Mouse (Mus musculus): Measurements from ENCODE around the gene Tmem63c.

The Tmem63c gene

DNA sequence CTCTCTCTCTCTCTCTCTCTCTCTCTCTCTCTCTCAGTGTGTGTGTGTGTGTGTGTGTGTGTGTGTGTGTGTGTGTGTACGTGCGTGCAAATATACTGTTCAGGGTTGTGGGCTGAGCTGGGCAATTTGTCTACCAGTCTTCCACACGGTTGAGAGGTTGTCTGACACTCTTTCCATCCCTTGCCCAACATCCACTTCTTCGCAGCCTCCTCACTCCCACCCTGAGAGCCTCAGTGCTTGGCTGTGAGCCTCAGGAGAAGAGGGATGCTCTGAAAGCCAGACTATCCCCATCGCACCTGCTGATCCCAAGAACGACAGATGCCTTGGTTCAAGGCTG, 20.3 kb upstream of the Tmem63c start:
- DNase-seq (ENCODE audit: low spot score), result no peak

DNA sequence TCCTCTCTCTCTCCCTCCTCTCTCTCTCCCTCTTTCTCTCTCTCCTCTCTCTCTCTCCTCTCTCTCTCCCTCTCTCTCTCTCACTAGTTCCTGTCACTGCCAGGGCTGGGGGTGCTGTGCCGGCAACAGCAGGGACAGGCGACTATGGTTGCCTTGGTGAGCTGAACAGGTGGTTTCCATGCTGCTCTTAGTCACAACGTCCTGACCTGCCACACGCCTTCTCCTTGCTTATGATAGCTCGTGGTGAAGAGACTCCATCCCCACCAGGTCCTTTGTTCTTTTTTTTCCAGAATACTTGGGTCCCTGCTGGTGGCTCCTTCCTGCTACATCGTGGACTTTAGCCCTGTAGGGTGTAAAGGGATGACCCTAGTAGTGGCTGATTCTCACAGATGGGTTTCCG, 18.9 kb upstream of the Tmem63c start:
- no peak for DNase-seq (ENCODE audit: low spot score)

DNA sequence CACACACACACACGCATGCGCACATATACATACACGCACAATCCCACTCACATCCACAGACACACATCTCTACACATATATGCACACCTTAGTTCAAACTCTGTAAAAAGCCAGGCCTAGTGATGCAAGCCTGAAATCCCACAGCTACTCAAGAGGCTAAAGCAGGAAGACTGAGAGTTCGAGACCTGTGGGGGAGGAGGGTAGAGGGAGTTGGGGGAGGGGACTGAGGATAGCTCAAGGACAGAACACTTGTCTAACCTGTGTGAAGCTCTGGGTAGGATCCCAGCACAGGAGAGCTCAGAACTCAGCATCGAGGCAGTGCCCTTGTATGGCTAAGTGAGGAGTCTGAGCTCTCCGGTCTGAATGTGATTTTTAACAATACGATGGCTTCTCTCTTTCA, 18.3 kb upstream of the Tmem63c start:
- DNase-seq (ENCODE audit: low spot score), result no peak

DNA sequence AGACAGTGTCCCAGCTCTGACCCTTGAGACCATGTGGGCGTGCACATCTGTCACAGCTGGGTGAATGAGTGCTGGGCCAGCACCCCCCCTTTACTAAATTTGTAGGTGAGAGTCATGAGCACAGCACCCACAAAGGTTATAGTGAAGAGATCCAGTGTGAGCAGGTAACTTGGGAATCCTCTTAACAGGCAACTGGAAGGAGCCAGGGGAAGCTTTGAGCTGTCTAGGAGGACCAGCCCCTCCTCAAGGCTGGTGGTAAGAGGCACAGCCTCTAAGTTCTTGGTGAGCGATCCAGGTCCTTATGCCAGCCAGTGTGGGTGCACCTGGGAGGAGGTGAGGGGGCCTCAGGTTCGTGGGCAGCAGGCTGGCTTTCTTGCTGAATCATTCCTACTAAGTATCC, 17.5 kb upstream of the Tmem63c start:
- DNase-seq (ENCODE audit: low spot score), result no peak

DNA sequence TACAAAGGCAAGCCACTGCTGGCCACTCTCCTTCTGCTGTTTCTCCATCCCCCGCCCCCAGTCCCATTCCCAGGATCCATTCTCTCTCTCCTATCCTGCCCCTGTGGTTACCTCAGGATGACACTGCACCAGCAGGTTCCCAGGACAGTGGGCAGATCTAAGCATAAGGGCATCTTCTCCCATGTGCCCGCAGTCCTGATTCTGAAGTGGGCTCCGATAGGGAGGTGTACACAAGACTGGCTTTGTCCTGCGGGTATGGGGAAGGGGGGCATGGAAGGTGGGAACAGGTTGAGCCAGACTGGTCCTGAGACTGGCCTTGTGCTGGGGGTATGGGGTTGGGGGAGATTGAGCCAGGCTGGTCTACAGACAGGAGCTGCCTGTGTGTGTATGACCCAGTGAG, 16.5 kb upstream of the Tmem63c start:
- no peak for DNase-seq (ENCODE audit: low spot score)

DNA sequence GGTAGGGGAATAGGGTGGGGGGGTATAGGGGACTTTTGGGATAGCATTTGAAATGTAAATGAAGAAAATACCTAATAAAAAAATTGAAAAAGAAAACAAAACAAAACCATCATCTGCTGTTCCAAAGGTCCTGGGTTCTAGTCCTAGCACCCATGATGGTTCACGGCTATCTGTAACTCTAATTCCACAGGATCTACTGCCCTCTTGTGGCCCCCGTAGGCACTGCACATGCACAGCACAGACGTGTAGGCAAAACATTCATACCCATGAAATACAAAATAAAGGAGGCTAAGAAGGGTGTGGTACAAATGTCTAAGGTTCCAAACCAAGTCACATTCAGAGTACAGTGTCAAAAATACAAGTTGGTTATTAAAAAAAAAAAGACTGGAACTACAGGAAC, 4.1 kb upstream of the Tmem63c start:
- DNase-seq (ENCODE audit: low spot score), result no peak

DNA sequence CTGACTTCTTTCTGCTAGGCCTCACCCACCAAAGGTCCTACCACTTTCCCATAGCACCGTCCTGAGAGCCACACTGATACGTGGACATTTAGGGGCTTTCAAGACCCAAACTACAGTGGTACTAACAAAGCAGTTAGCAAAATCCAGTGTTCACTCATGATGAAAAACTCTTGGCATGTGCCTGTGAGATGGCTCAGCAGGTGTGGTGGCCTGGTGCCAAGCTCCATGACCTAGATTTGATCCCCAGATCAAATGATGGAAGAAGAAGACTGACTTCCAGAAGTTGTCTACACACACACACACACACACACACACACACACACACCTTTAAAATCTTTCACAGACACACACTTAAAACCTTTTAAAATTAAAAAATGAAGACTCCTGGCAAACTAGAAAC, 2.4 kb upstream of the Tmem63c start:
- no peak for DNase-seq (ENCODE audit: low spot score)

DNA sequence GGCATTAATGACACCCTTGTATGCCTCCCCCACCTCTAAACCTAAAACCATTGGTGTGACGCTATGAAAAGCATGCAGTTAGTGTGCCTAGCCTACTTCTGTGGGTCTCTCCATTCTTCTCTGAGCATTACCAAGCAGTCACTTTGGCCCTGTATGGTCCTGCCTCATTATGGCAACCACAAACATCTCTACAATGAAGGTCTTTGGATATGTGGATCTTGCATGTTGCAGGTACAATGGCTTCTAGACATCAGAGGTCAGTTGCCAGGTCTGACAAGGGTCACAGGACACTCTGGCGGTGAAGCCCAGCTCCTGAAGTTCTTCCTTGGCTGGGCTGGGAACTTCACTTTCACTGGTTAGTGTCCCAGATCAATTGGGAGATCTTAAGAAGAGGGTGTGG, 866 bp downstream of the Tmem63c start:
- DNase-seq (ENCODE audit: low spot score), result no peak

DNA sequence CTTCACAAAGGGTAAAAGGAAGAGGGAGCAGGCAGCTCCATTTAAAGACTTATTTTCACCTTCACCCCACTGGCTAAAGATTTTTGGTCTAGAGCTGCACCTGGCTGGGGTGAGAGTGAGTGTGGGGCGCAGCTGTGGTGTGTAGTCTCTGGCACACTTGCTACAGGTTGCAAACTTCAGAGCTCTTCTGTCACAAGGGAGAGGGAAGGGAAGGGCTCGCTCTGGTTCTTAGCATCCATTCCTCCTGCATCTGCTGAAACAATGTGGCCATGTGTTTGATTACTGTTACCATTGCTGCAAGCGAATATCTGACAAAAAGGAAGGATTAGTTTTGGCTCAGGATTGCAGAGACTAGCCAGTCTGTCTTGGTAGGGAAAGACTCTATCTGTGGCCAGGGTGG, 2.3 kb downstream of the Tmem63c start:
- DNase-seq (ENCODE audit: low spot score), result no peak

DNA sequence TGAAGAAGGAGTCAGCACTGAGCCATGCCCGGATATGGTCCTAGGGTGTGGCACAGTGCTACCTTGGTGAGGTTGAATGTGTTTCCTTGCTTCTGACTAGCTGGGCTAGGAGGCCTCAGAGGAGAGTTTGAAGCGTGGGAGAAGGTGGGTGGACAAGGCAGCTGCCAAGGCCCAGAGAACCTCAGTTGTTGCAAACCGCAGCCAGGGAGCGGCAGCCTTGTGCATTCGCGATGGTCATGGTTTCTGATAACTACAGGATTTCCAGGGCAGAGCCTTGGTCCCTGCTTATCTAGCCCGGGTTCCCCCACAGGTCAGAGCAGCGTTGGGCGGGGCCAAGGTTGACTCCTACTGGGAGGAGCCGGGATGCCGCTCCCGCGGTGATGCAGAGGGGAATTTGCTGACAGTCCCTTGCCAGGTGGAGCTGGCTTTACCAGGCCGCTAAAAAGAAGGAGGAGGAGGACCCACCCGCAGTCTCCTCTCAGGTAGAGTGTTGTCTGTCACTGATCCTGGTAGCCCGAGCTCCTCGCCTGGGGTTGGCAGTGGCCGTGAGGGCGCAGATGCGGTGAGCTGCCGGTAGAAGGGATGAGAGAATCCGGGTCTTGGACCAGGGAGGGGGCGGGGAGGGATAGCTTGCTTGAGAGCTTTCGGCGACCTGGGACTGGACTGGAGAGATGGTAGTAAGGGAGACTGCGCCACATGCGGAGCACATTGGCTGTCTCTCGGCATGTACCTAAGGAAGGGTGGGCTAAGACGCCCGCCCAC, 5.2 kb downstream of the Tmem63c start:
- peak; percentile 31 for DNase-seq (ENCODE audit: low spot score)

DNA sequence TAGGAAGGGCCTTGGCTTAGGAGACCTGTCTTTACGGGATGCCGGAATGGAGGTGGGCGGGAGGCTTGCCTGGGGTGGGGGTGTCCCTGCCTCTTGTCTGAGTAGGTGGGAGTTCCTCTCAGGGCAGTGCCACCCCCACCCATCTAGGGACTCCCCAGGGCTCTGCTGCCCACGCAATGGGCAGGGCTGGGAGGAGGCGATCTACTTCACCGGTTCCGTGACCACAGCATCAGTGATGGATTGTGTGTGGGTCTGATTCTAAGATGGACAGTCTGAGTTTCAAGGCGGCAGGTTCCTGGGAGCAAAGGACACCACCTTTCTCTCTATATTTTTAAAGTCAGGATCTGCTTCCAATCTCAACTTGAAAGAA, 5.7 kb downstream of the Tmem63c start:
- no peak for DNase-seq (ENCODE audit: low spot score)

DNA sequence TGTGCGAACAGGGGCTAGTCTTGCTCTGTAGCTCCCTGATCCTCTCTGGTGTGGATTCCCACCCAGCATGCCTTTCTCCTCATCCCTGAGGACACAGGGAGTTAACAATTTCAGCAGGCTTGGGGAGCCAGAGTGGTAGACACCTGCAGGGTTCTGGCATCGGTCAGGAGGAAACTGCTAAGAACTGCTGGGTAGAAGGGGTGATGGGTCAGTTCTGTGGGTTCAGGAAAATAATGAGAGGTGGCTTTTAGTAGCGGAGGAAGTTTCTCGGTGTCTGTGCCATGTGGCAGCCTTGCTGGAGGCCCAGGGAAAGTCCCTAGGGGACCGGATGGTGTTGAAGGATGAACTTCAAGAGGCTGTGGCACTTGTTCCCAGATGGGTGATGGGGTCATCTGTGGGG, 6.3 kb downstream of the Tmem63c start:
- DNase-seq (ENCODE audit: low spot score), result no peak

DNA sequence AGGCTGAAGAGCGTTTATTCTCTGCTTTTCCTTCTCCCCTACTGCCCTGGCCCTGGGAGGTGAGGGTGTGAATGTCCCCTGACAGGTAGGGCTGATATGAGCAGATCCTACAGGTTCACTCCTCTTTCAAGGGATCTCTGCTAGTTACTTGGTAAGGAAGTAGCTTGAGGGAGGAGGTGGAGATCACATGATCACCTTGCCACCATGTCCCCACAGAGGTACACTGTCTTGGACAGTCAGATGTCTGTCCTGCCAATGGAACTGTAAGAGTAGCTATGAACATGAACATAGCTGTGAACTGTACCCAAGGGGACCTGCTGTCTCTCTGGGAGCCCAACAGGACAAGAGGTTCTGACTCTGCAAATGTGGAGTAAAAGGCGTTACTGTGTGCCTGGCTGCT, 6.9 kb downstream of the Tmem63c start:
- DNase-seq (ENCODE audit: low spot score), result no peak

DNA sequence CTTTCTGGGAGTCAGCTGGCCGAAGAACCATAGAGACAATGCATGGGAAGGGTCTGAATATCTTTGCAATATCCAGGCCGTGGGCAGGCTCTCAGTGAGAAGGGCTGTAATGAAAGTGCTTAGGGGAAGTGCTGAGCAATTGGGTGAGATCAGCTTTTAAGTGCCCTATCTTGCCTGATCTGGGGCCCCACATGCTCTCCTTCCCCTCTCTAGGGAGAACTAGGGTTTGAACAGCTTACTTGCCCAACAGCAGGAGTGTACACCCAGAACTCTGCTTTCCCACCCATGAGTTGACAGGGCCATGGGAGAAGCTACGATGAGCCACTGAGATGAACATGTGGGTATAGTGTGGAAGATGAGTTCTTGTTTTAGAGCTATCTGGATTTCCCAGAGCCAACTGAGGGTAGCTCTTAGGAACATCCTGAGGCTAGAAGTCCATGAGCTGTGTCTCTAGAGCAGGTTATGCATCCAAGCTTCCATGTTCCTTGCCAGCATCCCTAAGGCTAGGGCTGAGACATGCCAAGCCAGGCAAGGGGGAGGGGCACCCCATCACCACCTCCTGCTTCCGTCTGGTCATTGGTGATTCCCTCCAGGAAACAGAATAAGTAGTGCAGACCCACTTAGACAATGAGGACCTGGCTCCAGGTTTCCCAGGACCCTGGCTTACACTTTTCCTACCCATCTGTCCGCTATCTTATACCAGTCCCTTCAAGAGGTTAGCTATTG, 8.3 kb downstream of the Tmem63c start:
- DNase-seq (ENCODE audit: low spot score), result no peak

DNA sequence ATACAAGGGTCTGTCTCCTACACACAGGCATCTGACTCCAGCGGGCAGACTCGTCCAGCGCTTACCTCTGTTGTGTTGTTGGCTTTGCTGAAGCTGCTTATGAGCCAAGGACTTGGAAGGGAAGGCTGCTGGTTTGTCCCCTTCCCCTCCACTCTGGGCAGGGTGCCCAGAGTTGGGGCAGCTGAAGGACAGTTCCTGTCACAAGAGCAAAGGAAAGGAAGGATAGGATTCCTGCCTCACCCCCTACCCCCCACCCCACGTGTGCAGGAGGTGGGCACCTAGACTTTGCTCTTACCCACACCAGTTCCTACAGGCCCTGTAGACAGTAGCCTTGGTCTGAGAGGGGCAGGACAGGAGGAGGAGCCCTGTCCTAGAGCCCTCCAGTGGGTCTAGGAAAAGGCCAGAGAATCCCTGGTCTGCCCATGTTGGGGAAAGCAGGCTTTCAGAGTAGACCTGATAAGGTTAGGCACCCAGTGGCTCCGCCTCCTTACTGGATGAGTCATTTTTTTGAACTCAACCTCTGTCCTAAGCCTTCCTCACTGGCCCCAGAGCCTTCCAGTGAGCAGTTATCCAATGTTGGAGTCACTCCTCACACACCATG, 10.1 kb downstream of the Tmem63c start:
- DNase-seq (ENCODE audit: low spot score), result no peak

DNA sequence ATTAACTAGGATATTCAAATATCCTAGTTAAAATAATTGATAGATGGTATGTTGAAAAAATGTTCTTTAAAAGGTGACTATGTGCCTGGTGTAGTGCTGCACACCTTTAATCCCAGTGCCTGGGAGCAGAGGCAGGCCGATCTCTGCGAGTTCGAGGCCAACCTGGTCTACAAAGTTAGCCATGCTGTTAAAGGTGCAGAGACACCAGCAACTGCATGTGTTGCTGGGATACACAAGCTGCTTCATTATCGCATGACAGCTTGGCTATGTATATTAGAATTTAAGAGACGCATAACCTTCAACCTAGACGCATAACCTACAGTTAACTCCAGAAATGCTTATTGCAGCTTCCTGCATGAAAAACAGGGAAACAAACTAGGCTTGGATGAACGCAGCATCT, 15.5 kb downstream of the Tmem63c start:
- DNase-seq (ENCODE audit: low spot score), result no peak

DNA sequence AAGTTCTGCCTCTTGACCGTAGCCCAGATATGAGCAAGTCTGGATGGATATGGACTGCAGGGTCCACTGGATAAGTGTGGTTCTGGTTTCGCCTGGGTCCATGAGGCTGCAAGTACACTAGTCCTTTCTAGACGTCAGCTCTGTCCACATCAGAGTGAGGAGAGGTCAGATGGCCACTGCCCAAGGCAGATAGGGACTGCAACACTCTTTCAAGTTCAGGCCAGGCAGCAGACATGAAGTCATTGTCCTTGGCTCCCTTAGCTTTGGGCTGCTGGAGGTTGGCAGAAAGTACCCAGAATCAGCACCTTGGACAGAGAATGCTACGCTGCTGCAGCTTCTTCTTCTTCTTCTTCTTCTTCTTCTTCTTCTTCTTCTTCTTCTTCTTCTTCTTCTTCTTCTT, 19.0 kb downstream of the Tmem63c start:
- DNase-seq (ENCODE audit: low spot score), result no peak

DNA sequence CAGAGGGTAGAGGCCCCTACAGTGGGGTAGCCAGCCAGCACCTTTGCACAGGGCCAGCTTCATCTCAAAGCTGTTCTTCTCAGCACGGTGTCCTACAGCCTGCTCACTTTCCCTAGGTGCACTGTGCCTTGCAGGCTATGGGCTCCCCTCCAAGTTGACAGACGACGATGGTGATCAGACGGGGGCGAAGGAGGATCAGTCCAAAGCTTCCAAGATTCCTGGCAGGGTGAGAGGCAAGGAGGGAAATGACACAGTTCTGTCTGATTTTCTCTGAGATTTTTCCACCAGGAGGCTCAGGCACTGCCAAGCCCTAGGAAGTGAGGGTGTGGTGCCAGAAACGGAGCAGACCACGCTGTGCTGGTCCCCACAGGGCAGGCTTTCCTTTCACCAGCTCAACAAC, 19.7 kb downstream of the Tmem63c start:
- DNase-seq (ENCODE audit: low spot score), result no peak

DNA sequence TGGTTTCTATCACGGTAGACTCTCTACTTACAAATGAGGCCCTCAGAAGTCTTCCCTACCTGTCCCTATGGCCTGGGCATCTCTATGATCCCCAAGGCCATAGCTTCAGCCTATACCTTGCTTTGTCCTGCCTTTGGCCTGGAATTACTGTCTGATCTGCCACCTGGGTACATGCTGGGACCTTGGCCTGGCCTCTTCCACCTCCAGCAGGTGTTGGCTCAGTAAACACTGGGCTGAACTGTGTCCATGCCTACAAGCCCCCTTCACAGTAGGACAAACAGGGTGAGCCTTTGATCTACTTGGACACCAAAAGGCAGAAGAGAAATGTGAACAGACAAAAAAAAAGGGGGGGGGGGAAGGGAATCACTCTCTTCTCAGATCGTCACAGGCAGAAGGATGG, 21.3 kb downstream of the Tmem63c start:
- DNase-seq (ENCODE audit: low spot score), result no peak

DNA sequence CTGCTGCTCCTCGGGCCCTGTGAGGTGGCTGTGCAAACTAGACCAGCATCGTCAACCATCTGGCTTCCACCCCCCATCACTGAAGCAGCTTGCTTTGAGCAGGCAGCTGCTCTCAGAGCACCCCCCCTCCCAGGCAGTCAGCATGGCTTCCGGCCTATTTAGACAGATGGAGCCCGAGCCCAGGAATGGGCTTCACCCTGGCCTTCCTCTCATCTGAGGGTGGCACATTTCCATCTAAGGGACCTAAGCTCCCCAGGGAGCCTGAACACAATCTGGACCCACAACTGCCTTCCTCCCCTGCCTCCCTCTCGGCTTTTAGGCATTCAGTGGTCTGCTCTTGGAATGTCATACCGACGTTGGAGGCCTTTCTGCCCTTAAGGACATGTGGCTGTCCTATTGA, 22.1 kb downstream of the Tmem63c start:
- DNase-seq (ENCODE audit: low spot score), result peak; percentile 39

DNA sequence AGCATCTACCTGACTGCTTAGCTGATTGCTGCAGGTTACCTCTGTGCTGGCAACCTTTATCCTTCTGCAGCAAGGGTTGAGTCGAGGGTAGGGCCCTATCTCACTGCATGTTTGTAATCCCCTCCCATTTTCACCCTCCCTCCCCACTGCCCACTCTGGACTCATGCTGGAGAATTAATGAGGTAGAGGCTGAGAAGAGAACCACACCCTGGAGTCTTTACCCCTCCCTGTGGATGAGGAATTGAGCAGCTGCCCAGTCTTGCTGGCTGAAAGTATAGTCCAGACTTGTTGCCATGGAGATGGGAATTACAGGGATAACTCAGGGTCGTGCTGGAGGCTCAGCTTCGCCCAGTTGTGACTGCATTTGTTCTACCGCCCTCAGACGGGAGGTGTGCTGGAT, 23.6 kb downstream of the Tmem63c start:
- no peak for DNase-seq (ENCODE audit: low spot score)

DNA sequence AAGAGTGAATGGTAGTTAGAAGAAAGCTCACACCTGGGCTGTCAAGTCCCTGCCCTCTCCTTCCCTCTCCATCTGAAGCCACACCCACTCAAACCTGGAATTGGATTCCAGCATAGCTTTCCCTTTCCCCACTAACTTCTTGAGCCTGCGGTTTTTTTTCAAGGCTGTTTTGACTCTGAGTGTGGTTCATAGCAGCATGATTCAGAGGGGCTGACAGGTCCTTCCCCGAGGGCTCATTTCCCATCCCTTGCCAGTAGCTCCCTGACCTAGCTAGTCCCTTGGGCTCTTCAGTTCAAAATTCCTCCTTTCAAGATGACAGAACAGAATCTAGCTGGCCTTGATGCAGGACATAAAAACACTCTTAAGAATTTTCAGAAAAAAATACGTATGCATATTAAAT, 26.4 kb downstream of the Tmem63c start:
- DNase-seq (ENCODE audit: low spot score), result no peak

DNA sequence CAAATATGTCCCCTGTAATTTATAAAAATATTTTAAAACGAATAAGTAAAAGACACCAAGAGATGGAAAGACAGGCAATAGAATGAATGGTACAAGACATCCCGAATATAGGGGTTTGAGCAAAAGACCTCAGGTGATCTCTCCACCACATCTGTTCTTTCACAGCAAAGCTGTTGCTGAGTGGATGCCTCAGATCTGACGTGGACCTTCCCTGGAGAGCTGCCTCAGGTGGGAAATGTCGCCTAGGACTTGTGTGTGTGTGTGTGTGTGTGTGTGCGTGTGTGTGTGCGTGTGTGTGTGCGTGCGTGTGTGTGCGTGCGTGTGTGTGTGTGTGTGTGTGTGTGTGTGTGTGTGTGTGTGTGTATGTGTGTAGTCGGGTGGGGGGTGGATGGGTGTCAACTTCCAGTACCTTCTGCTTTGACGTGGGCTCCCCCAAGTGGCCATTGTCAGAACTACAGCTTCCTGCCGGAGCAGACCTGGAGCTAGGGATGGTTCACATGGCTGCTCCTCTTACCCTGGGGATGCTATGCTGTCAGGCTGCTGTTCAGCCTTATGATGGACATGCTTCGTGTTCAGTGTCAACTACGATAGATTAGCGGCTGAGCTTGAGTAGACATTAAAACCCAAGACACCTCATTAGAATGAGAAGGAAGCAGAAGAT, 31.7 kb downstream of the Tmem63c start:
- DNase-seq (ENCODE audit: low spot score), result peak; percentile 85

All from layer of hippocampus, adult 9-10 months (tissue).